Mouse (Mus musculus) hindbrain, embryonic 16.5 days (tissue): Measurements from ENCODE around the gene Timd2. TPM values are rescaled to one million over a fixed set of nuclear protein-coding genes. Genes with fewer than 3 reads are reported as not detected.
"Not testable (repeated sequence)": the region's sequence is repeated elsewhere in the genome, so short reads cannot be mapped to it uniquely, and the experiment has no call there.

Experiments used
- ATAC-seq: fragments of 200-750 bp; cut with Nextera tagmentation; 2 replicates; pipeline ENCODE4 v1.8.0; 2017; ENCODE audit warnings: moderate TSS enrichment, moderate library complexity
- H3K27ac ChIP-seq: fragments of 300-500 bp; sonication (generic); 2 replicates; pipeline ENCODE4 v1.5.1; 2014; ENCODE audit warnings: low read depth, mild to moderate bottlenecking, control low read depth, low read length, moderate library complexity
- H3K27me3 ChIP-seq: fragments of 300-500 bp; sonication (generic); replicated peaks from 2 replicates; pipeline ENCODE4 v1.6.1; 2014; ENCODE audit warnings: low read length; ENCODE audit not compliant: control insufficient read depth, insufficient read depth
- H3K36me3 ChIP-seq: fragments of 300-500 bp; sonication (generic); 2 replicates; pipeline ENCODE4 v1.6.1; 2014; ENCODE audit warnings: mild to moderate bottlenecking, low read length, moderate library complexity, mixed read lengths; ENCODE audit not compliant: control insufficient read depth, insufficient read depth
- H3K4me1 ChIP-seq: fragments of 300-500 bp; sonication (generic); 2 replicates; pipeline ENCODE4 v1.6.1; 2014; ENCODE audit warnings: low read depth, low read length; ENCODE audit not compliant: control insufficient read depth, insufficient read depth
- H3K4me2 ChIP-seq: fragments of 300-500 bp; sonication (generic); 2 replicates; pipeline ENCODE4 v1.6.1; 2014; ENCODE audit warnings: mild to moderate bottlenecking, low read length, control low read depth, moderate library complexity
- H3K4me3 ChIP-seq: fragments of 300-500 bp; sonication (generic); 2 replicates; pipeline ENCODE4 v1.5.1; 2014; ENCODE audit warnings: mild to moderate bottlenecking, low read length, control low read depth, moderate library complexity
- H3K9ac ChIP-seq: fragments of 300-500 bp; sonication (generic); 2 replicates; pipeline ENCODE4 v1.6.1; 2014; ENCODE audit warnings: low read depth, mild to moderate bottlenecking, control low read depth, low read length, moderate library complexity
- H3K9me3 ChIP-seq: fragments of 300-500 bp; sonication (generic); 2 replicates; pipeline ENCODE4 v1.6.1; 2014; ENCODE audit warnings: mild to moderate bottlenecking, low read length, moderate library complexity; ENCODE audit not compliant: control insufficient read depth
- WGBS: fragments of 180-500 bp; shearing (Covaris S2); extraction: QIAGEN DNeasy Blood & Tissue Kit; methylation state at CpG from one replicate; pipeline ENCODE4 v1.1.7; 2014; 5-methylcytosine and 5-hydroxymethylcytosine counted together
- polyA plus RNA-seq: library from polyadenylated mRNA; unstranded; fragments of >200 nt; fragmentation: Nextera tagmentation; extraction: Ambion mirVana; gene quantifications from 2 replicates; pipeline ENCODE4 v1.2.1, GENCODE M21; 2015

The Timd2 gene
- polyA plus RNA-seq, 1 experiment from 2014 or later, result not detected

GRCm38 (mm10) chr11:46682842-46683241 lies 24.0 kb downstream of the Timd2 start:
- H3K4me1 ChIP-seq, result no peaks in the 10 kb centered on the region
- H3K36me3 ChIP-seq, result no peaks in the 10 kb centered on the region
- WGBS, result 85% methylated on average over 1 of the region's 1 CpGs
- H3K4me2 ChIP-seq, result no peak overlapping the region
- no peak overlapping the region for H3K9ac ChIP-seq
- no peak for ATAC-seq
- no peaks in the 10 kb centered on the region for H3K9me3 ChIP-seq
- no peak overlapping the region for H3K4me3 ChIP-seq
- H3K27me3 ChIP-seq, result no peaks in the 10 kb centered on the region
- H3K27ac ChIP-seq, result no peak overlapping the region

- Histone ChIP-seq H3K9me3 (no peaks in the 10 kb centered on the region), H3K27ac (no peak overlapping the region), H3K9ac (no peak overlapping the region), H3K36me3 (no peaks in the 10 kb centered on the region), H3K27me3 (no peaks in the 10 kb centered on the region), H3K4me2 (no peak overlapping the region), H3K4me1 (no peaks in the 10 kb centered on the region), H3K4me3 (no peak overlapping the region)
- WGBS, result 63% methylated on average over 2 of the region's 2 CpGs
- no peak for ATAC-seq
Observed at GRCm38 (mm10) chr11:46667938-46668337, 38.9 kb downstream of the Timd2 start.

- Histone ChIP-seq H3K9me3 (no peaks in the 10 kb centered on the region), H3K9ac (no peak overlapping the region), H3K36me3 (no peaks in the 10 kb centered on the region), H3K27me3 (no peaks in the 10 kb centered on the region), H3K4me1 (no peaks in the 10 kb centered on the region), H3K4me2 (no peak overlapping the region), H3K27ac (no peak overlapping the region), H3K4me3 (no peak overlapping the region)
- 94% methylated on average over 3 of the region's 3 CpGs for WGBS
- ATAC-seq, result no peak
Observed at GRCm38 (mm10) chr11:46667105-46667504, 39.8 kb downstream of the Timd2 start.

GRCm38 (mm10) chr11:46665599-46666522 lies 41.0 kb downstream of the Timd2 start:
- Histone ChIP-seq H3K9me3 (no peaks in the 10 kb centered on the region), H3K9ac (no peak overlapping the region), H3K27ac (no peak overlapping the region), H3K4me1 (no peaks in the 10 kb centered on the region), H3K36me3 (no peaks in the 10 kb centered on the region), H3K27me3 (no peaks in the 10 kb centered on the region), H3K4me2 (no peak overlapping the region), H3K4me3 (no peak overlapping the region)
- WGBS, result 67% methylated on average over 6 of the region's 6 CpGs
- peak; percentile 82 for ATAC-seq

- Histone ChIP-seq H3K36me3 (no peaks in the 10 kb centered on the region), H3K27ac (no peak overlapping the region), H3K4me3 (no peak overlapping the region), H3K27me3 (no peaks in the 10 kb centered on the region), H3K4me2 (no peak overlapping the region), H3K4me1 (no peaks in the 10 kb centered on the region), H3K9ac (no peak overlapping the region), H3K9me3 (no peaks in the 10 kb centered on the region)
- no peak for ATAC-seq
- 76% methylated on average over 4 of the region's 4 CpGs for WGBS
Observed at GRCm38 (mm10) chr11:46663215-46663614, 43.6 kb downstream of the Timd2 start.

GRCm38 (mm10) chr11:46652476-46652875 lies 54.4 kb downstream of the Timd2 start:
- H3K4me3 ChIP-seq, result no peak overlapping the region
- H3K27me3 ChIP-seq, result no peaks in the 10 kb centered on the region
- H3K4me2 ChIP-seq, result no peak overlapping the region
- H3K36me3 ChIP-seq, result no peaks in the 10 kb centered on the region
- no peaks in the 10 kb centered on the region for H3K4me1 ChIP-seq
- no peak for ATAC-seq
- no peaks in the 10 kb centered on the region for H3K9me3 ChIP-seq
- 88% methylated on average over 3 of the region's 3 CpGs for WGBS
- H3K27ac ChIP-seq, result no peak overlapping the region
- H3K9ac ChIP-seq, result no peak overlapping the region

- not testable (repeated sequence) for H3K9ac ChIP-seq, H3K27me3 ChIP-seq, ATAC-seq, H3K36me3 ChIP-seq, H3K4me1 ChIP-seq, H3K27ac ChIP-seq, H3K4me3 ChIP-seq, H3K9me3 ChIP-seq, H3K4me2 ChIP-seq
- WGBS, result 41% methylated on average over 3 of the region's 3 CpGs
Observed at GRCm38 (mm10) chr11:46649655-46650054, 57.2 kb downstream of the Timd2 start.

- H3K27me3 ChIP-seq, result no peaks in the 10 kb centered on the region
- no peaks in the 10 kb centered on the region for H3K4me1 ChIP-seq
- ATAC-seq, result no peak
- WGBS, result 62% methylated on average over 1 of the region's 1 CpGs
- no peak overlapping the region for H3K27ac ChIP-seq
- H3K4me3 ChIP-seq, result no peak overlapping the region
- no peak overlapping the region for H3K9ac ChIP-seq
- no peaks in the 10 kb centered on the region for H3K36me3 ChIP-seq
- no peaks in the 10 kb centered on the region for H3K9me3 ChIP-seq
- H3K4me2 ChIP-seq, result no peak overlapping the region
Observed at GRCm38 (mm10) chr11:46644824-46645223, 62.0 kb downstream of the Timd2 start.

GRCm38 (mm10) chr11:46636568-46636967 lies 70.3 kb downstream of the Timd2 start:
- Histone ChIP-seq H3K27me3 (no peaks in the 10 kb centered on the region), H3K9me3 (no peaks in the 10 kb centered on the region), H3K4me1 (no peaks in the 10 kb centered on the region), H3K27ac (no peak overlapping the region), H3K36me3 (no peaks in the 10 kb centered on the region), H3K4me3 (no peak overlapping the region), H3K9ac (no peak overlapping the region), H3K4me2 (no peak overlapping the region)
- no peak for ATAC-seq
- WGBS, result 83% methylated on average over 3 of the region's 3 CpGs
